Mouse (Mus musculus) hindbrain, postnatal 0 days (tissue): ENCODE data around the gene Irx1. TPM values are rescaled to one million over a fixed set of nuclear protein-coding genes. Genes with fewer than 3 reads are reported as not detected.

Experiments used
- ATAC-seq: fragments of 200-750 bp; cut with Nextera tagmentation; 2 replicates; pipeline ENCODE4 v1.8.0; 2017; ENCODE audit warnings: mild to moderate bottlenecking, moderate TSS enrichment, moderate library complexity
- DNase-seq: peaks from one replicate; pipeline ENCODE4 v3.0.0-alpha.2; 2015; ENCODE audit warnings: low spot score
- H3K27ac ChIP-seq: fragments of 300-500 bp; sonication (generic); 2 replicates; pipeline ENCODE4 v1.5.1; 2014; ENCODE audit warnings: mild to moderate bottlenecking
- H3K27me3 ChIP-seq: fragments of 300-500 bp; sonication (generic); 2 replicates; pipeline ENCODE4 v1.6.1; 2014; ENCODE audit warnings: low read length, mixed read lengths; ENCODE audit not compliant: insufficient read depth
- H3K36me3 ChIP-seq: fragments of 300-500 bp; sonication (generic); 2 replicates; pipeline ENCODE4 v1.6.1; 2014; ENCODE audit warnings: low read length, mixed read lengths; ENCODE audit not compliant: insufficient read depth
- H3K4me1 ChIP-seq: fragments of 300-500 bp; sonication (generic); 2 replicates; pipeline ENCODE4 v1.6.1; 2014; ENCODE audit warnings: antibody characterized with exemption, low read length, mixed read lengths; ENCODE audit not compliant: insufficient read depth
- H3K4me2 ChIP-seq: fragments of 300-500 bp; sonication (generic); 2 replicates; pipeline ENCODE4 v1.6.1; 2014; ENCODE audit warnings: low read depth, mild to moderate bottlenecking, low read length, moderate library complexity, mixed read lengths
- H3K4me3 ChIP-seq: fragments of 300-500 bp; sonication (generic); 2 replicates; pipeline ENCODE4 v1.5.1; 2014; ENCODE audit warnings: low read length
- H3K9ac ChIP-seq: fragments of 300-500 bp; sonication (generic); replicated peaks from 2 replicates; pipeline ENCODE4 v1.6.1; 2014; ENCODE audit warnings: mild to moderate bottlenecking, low read length, moderate library complexity, mixed read lengths
- H3K9me3 ChIP-seq: fragments of 300-500 bp; sonication (generic); 2 replicates; pipeline ENCODE4 v1.6.1; 2016; ENCODE audit warnings: low read length, mixed read lengths
- CTCF ChIP-seq: IDR thresholded peaks from 2 replicates; pipeline ENCODE4 v1.5.1; 2016; ENCODE audit warnings: antibody characterized with exemption, control low read depth, low read depth
- WGBS: fragments of 180-500 bp; shearing (Covaris S2); extraction: QIAGEN DNeasy Blood & Tissue Kit; methylation state at CpG from one replicate; pipeline ENCODE4 v1.1.7; 2014; 5-methylcytosine and 5-hydroxymethylcytosine counted together
- polyA plus RNA-seq: library from polyadenylated mRNA; unstranded; fragments of >200 nt; fragmentation: Nextera tagmentation; extraction: Ambion mirVana; gene quantifications from 2 replicates; pipeline ENCODE4 v1.2.1, GENCODE M21; 2015
- total RNA-seq: library from RNA; depleted of rRNA; stranded (reverse); fragments of >200 nt; gene quantifications from 2 replicates; pipeline ENCODE4 v1.2.3, GENCODE M21; 2014

Gene Irx1
- total and polyA plus RNA-seq, 2 experiments from 2014 or later: 8.2 to 69.9 TPM

GRCm38 (mm10) chr13:71949859-71950258, 13.7 kb downstream of the Irx1 start:
- H3K27ac ChIP-seq: no peak overlapping the region
- DNase-seq (no peak), ATAC-seq (no peak)
- H3K9ac ChIP-seq: no peak overlapping the region
- no peak for TF ChIP-seq CTCF
- no peak overlapping the region for H3K4me3 ChIP-seq
- no peaks in the 10 kb centered on the region for H3K9me3 ChIP-seq
- H3K4me1 ChIP-seq: no peaks in the 10 kb centered on the region
- no peaks in the 10 kb centered on the region for H3K36me3 ChIP-seq
- H3K4me2 ChIP-seq: no peak overlapping the region
- H3K27me3 ChIP-seq: no peaks in the 10 kb centered on the region
- WGBS: 73% methylated on average over 5 of the region's 5 CpGs

GRCm38 (mm10) chr13:71910361-71910760, 53.2 kb downstream of the Irx1 start:
- H3K9ac ChIP-seq: no peak overlapping the region
- ATAC-seq (no peak), DNase-seq (no peak)
- no peaks in the 10 kb centered on the region for H3K36me3 ChIP-seq
- no peak overlapping the region for H3K4me2 ChIP-seq
- no peaks in the 10 kb centered on the region for H3K9me3 ChIP-seq
- H3K4me3 ChIP-seq: no peak overlapping the region
- 81% methylated on average over 3 of the region's 3 CpGs for WGBS
- TF ChIP-seq CTCF: no peak
- H3K27ac ChIP-seq: no peak overlapping the region
- H3K4me1 ChIP-seq: no peaks in the 10 kb centered on the region
- H3K27me3 ChIP-seq: no peaks in the 10 kb centered on the region
